Mouse (Mus musculus) liver, embryonic 16.5 days (tissue): Measurements from ENCODE around the gene Amigo1. TPM values are rescaled to one million over a fixed set of nuclear protein-coding genes. Genes with fewer than 3 reads are reported as not detected.

Source experiments
- ATAC-seq: fragments of 200-750 bp; cut with Nextera tagmentation; 2 replicates; pipeline ENCODE4 v1.8.0; 2017; ENCODE audit warnings: low read depth, mild to moderate bottlenecking, moderate number of reproducible peaks, moderate library complexity
- H3K27ac ChIP-seq: fragments of 300-500 bp; sonication (generic); 2 replicates; pipeline ENCODE4 v1.5.1; 2014; ENCODE audit warnings: mild to moderate bottlenecking, low read length
- H3K27me3 ChIP-seq: fragments of 300-500 bp; sonication (generic); 2 replicates; pipeline ENCODE4 v1.6.1; 2014; ENCODE audit warnings: low read depth, low read length, mixed read lengths; ENCODE audit not compliant: control insufficient read depth, insufficient read depth
- H3K36me3 ChIP-seq: fragments of 300-500 bp; sonication (generic); 2 replicates; pipeline ENCODE4 v1.6.1; 2014; ENCODE audit warnings: mild to moderate bottlenecking; ENCODE audit not compliant: control insufficient read depth, insufficient read depth
- H3K4me1 ChIP-seq: fragments of 300-500 bp; sonication (generic); 2 replicates; pipeline ENCODE4 v1.6.1; 2014; ENCODE audit warnings: low read depth, low read length, mixed read lengths; ENCODE audit not compliant: control insufficient read depth
- H3K4me2 ChIP-seq: fragments of 300-500 bp; sonication (generic); 2 replicates; pipeline ENCODE4 v1.6.1; 2014; ENCODE audit warnings: low read depth, low read length, mixed read lengths
- H3K4me3 ChIP-seq: fragments of 300-500 bp; sonication (generic); 2 replicates; pipeline ENCODE4 v1.5.1; 2014; ENCODE audit warnings: low read depth, mild to moderate bottlenecking, low read length
- H3K9ac ChIP-seq: fragments of 300-500 bp; sonication (generic); 2 replicates; pipeline ENCODE4 v1.6.1; 2014; ENCODE audit warnings: low read depth, low read length
- H3K9me3 ChIP-seq: fragments of 300-500 bp; sonication (generic); replicated peaks from 2 replicates; pipeline ENCODE4 v1.6.1; 2016; ENCODE audit warnings: low read length; ENCODE audit not compliant: control insufficient read depth
- WGBS: fragments of 180-500 bp; shearing (Covaris S2); extraction: QIAGEN DNeasy Blood & Tissue Kit; methylation state at CpG from one replicate; pipeline ENCODE4 v1.1.7; 2014; ENCODE audit not compliant: insufficient replicate concordance; 5-methylcytosine and 5-hydroxymethylcytosine counted together
- polyA plus RNA-seq: library from polyadenylated mRNA; unstranded; fragments of >200 nt; fragmentation: Nextera tagmentation; extraction: Ambion mirVana; gene quantifications from 2 replicates; pipeline ENCODE4 v1.2.1, GENCODE M21; 2015

Amigo1 gene
- polyA plus RNA-seq = 0.61 and 0.64 TPM in 2 replicates

- peak; percentile 64 for ATAC-seq
- H3K4me2 ChIP-seq = peak within 1 kb of the TSS; percentile 94
- no peaks in the 10 kb centered on the region for H3K9me3 ChIP-seq
- H3K4me3 ChIP-seq = peak within 1 kb of the TSS; percentile 69
- H3K36me3 ChIP-seq = no peaks in the 10 kb centered on the region
- 2% methylated on average over 53 of the region's 100 CpGs for WGBS
- no peak within 1 kb of the TSS for H3K27ac ChIP-seq
- H3K27me3 ChIP-seq = peaks cover 38% of the 10 kb centered on the region
- peak within 1 kb of the TSS; percentile 64 for H3K9ac ChIP-seq
- peaks cover 13% of the 10 kb centered on the region for H3K4me1 ChIP-seq
These were observed at the start of gene Amigo1 for GRCm38 (mm10) chr3:108186098-108187047. Gene Amigo1 (plus strand): TSS chr3:108186335.

GRCm38 (mm10) chr3:108139113-108139512 is 47.0 kb upstream of the Amigo1 start:
- Histone ChIP-seq H3K27ac (no peak overlapping the region), H3K4me1 (peaks cover 16% of the 10 kb centered on the region), H3K4me2 (no peak overlapping the region), H3K36me3 (peaks cover 16% of the 10 kb centered on the region), H3K9me3 (no peaks in the 10 kb centered on the region), H3K27me3 (no peaks in the 10 kb centered on the region), H3K4me3 (no peak overlapping the region), H3K9ac (no peak overlapping the region)
- WGBS = 56% methylated on average over 1 of the region's 1 CpGs
- ATAC-seq = no peak

- no peaks in the 10 kb centered on the region for H3K27me3 ChIP-seq
- H3K9me3 ChIP-seq = no peaks in the 10 kb centered on the region
- no peak overlapping the region for H3K9ac ChIP-seq
- no peak overlapping the region for H3K4me3 ChIP-seq
- peaks cover 16% of the 10 kb centered on the region for H3K36me3 ChIP-seq
- H3K27ac ChIP-seq = no peak overlapping the region
- H3K4me2 ChIP-seq = no peak overlapping the region
- no peak for ATAC-seq
- peaks cover 18% of the 10 kb centered on the region for H3K4me1 ChIP-seq
- 68% methylated on average over 4 of the region's 4 CpGs for WGBS
These were observed 45.3 kb upstream of the Amigo1 start for GRCm38 (mm10) chr3:108140786-108141185.

GRCm38 (mm10) chr3:108145534-108146445 is 40.3 kb upstream of the Amigo1 start, which contains the start of gene Gnai3:
Gene Gnai3 (minus strand): TSS chr3:108146146.
- ATAC-seq = peak; percentile 96
- Histone ChIP-seq H3K9ac (peak within 1 kb of the TSS; percentile 95), H3K4me1 (peaks cover 30% of the 10 kb centered on the region), H3K27me3 (no peaks in the 10 kb centered on the region), H3K36me3 (peaks cover 3% of the 10 kb centered on the region), H3K9me3 (no peaks in the 10 kb centered on the region), H3K27ac (peak within 1 kb of the TSS; percentile 96), H3K4me2 (peak within 1 kb of the TSS; percentile 89), H3K4me3 (peak within 1 kb of the TSS; percentile 79)
- whole genome bisulfite sequencing = under 1% methylated on average over 63 of the region's 63 CpGs

GRCm38 (mm10) chr3:108146671-108147070 is 39.5 kb upstream of the Amigo1 start:
- peak overlapping the region; percentile 96 for H3K27ac ChIP-seq
- no peaks in the 10 kb centered on the region for H3K27me3 ChIP-seq
- peak overlapping the region; percentile 79 for H3K4me3 ChIP-seq
- H3K4me1 ChIP-seq = peaks cover 30% of the 10 kb centered on the region
- peak overlapping the region; percentile 89 for H3K4me2 ChIP-seq
- H3K9me3 ChIP-seq = no peaks in the 10 kb centered on the region
- peak overlapping the region; percentile 95 for H3K9ac ChIP-seq
- 26% methylated on average over 5 of the region's 5 CpGs for WGBS
- ATAC-seq = no peak
- peaks cover 3% of the 10 kb centered on the region for H3K36me3 ChIP-seq

- H3K9me3 ChIP-seq = no peaks in the 10 kb centered on the region
- H3K27ac ChIP-seq = peak overlapping the region; percentile 68
- H3K9ac ChIP-seq = 0 out of 2 replicates have a peak overlapping the region, but pooled peaks have one; percentile 4
- 60% methylated on average over 11 of the region's 11 CpGs for WGBS
- H3K4me1 ChIP-seq = peaks cover 28% of the 10 kb centered on the region
- H3K36me3 ChIP-seq = peaks cover 3% of the 10 kb centered on the region
- ATAC-seq = peak; percentile 15; the same call in 1 of the 2 replicates
- H3K27me3 ChIP-seq = no peaks in the 10 kb centered on the region
- H3K4me2 ChIP-seq = peak overlapping the region; percentile 10; the same call in 1 of the 2 replicates
- no peak overlapping the region for H3K4me3 ChIP-seq
These were observed 38.5 kb upstream of the Amigo1 start for GRCm38 (mm10) chr3:108147386-108148235.

GRCm38 (mm10) chr3:108152290-108152689 is 33.8 kb upstream of the Amigo1 start:
- Histone ChIP-seq H3K27me3 (no peaks in the 10 kb centered on the region), H3K9ac (no peak overlapping the region), H3K4me3 (no peak overlapping the region), H3K4me1 (peaks cover 7% of the 10 kb centered on the region), H3K9me3 (no peaks in the 10 kb centered on the region), H3K27ac (no peak overlapping the region), H3K36me3 (no peaks in the 10 kb centered on the region), H3K4me2 (no peak overlapping the region)
- WGBS = 68% methylated on average over 3 of the region's 3 CpGs
- no peak for ATAC-seq

- H3K9me3 ChIP-seq = no peaks in the 10 kb centered on the region
- no peaks in the 10 kb centered on the region for H3K36me3 ChIP-seq
- no peak within 1 kb of the TSS for H3K27ac ChIP-seq
- no peaks in the 10 kb centered on the region for H3K27me3 ChIP-seq
- WGBS = 42% methylated on average over 4 of the region's 4 CpGs
- H3K4me1 ChIP-seq = no peaks in the 10 kb centered on the region
- no peak within 1 kb of the TSS for H3K4me3 ChIP-seq
- no peak within 1 kb of the TSS for H3K9ac ChIP-seq
- no peak for ATAC-seq
- H3K4me2 ChIP-seq = no peak within 1 kb of the TSS
These were observed 31.5 kb upstream of the Amigo1 start, which contains the start of gene Gpr61 for GRCm38 (mm10) chr3:108154656-108155055. Gene Gpr61 (minus strand): TSS chr3:108154882.
